Comparison of ENCODE assay signal across 8 mouse cellular contexts in genomic region chr1:126683621-126684445, GRCm38 (mm10).
DNase-seq lines count a peak whose midpoint lies in the region; ATAC-seq and TF ChIP-seq lines count a peak whose summit lies in the region.

No protein-coding gene starts in this region.

- no peak overlapping the region for H3K4me2 ChIP-seq in liver, embryonic 11.5 days
- peak overlapping the region; percentile 4; the same call in 1 of the 2 replicates for H3K4me2 ChIP-seq in forebrain, embryonic 13.5 days
- peak overlapping the region; percentile 45 for H3K4me2 ChIP-seq in heart, embryonic 15.5 days

- H3K9ac ChIP-seq in liver, embryonic 11.5 days (ENCODE audit: low read depth, low read length) = no peak overlapping the region
- no peak overlapping the region for H3K9ac ChIP-seq in forebrain, embryonic 13.5 days
- no peak overlapping the region for H3K9ac ChIP-seq in heart, embryonic 15.5 days

- no peak for ATAC-seq in liver, embryonic 11.5 days (replicated peaks; ENCODE audit: low FRiP score)
- ATAC-seq in forebrain, embryonic 13.5 days = peak; percentile 83
- peak; percentile 54; the same call in 1 of the 2 replicates for ATAC-seq in heart, embryonic 15.5 days (replicated peaks; ENCODE audit: insufficient number of reproducible peaks, insufficient read depth, low FRiP score, low read depth)
- ATAC-seq in megakaryocyte progenitor cell, adult 5-6 weeks (replicated peaks; ENCODE audit: poor library complexity) = no peak

- no peaks in the 10 kb centered on the region for H3K4me1 ChIP-seq in liver, embryonic 11.5 days (replicated peaks; ENCODE audit: control insufficient read depth, insufficient read depth, low read length)
- peaks cover 68% of the 10 kb centered on the region for H3K4me1 ChIP-seq in forebrain, embryonic 13.5 days
- H3K4me1 ChIP-seq in heart, embryonic 15.5 days (replicated peaks) = peaks cover 21% of the 10 kb centered on the region
- peaks cover 8% of the 10 kb centered on the region for H3K4me1 ChIP-seq in lung, adult 2 months (ENCODE audit: control insufficient read depth, insufficient read depth, low read length)

- no peaks in the 10 kb centered on the region for H3K9me3 ChIP-seq in liver, embryonic 11.5 days (ENCODE audit: control insufficient read depth, low read length)
- no peaks in the 10 kb centered on the region for H3K9me3 ChIP-seq in forebrain, embryonic 13.5 days (replicated peaks)
- no peaks in the 10 kb centered on the region for H3K9me3 ChIP-seq in heart, embryonic 15.5 days (replicated peaks)

- no peak overlapping the region for H3K27ac ChIP-seq in liver, embryonic 11.5 days (ENCODE audit: low read depth, low read length)
- peak overlapping the region; percentile 88 for H3K27ac ChIP-seq in forebrain, embryonic 13.5 days
- peak overlapping the region; percentile 63 for H3K27ac ChIP-seq in heart, embryonic 15.5 days

- no peaks in the 10 kb centered on the region for H3K36me3 ChIP-seq in liver, embryonic 11.5 days (ENCODE audit: control insufficient read depth, insufficient read depth, low read length)
- H3K36me3 ChIP-seq in forebrain, embryonic 13.5 days (ENCODE audit: poor library complexity, severe bottlenecking) = no peaks in the 10 kb centered on the region
- H3K36me3 ChIP-seq in heart, embryonic 15.5 days = no peaks in the 10 kb centered on the region

- no peaks in the 10 kb centered on the region for H3K27me3 ChIP-seq in liver, embryonic 11.5 days (replicated peaks; ENCODE audit: control insufficient read depth, insufficient read depth, low read length)
- H3K27me3 ChIP-seq in forebrain, embryonic 13.5 days = no peaks in the 10 kb centered on the region
- no peaks in the 10 kb centered on the region for H3K27me3 ChIP-seq in heart, embryonic 15.5 days

- WGBS in liver, embryonic 11.5 days = 64% methylated on average over 11 of the region's 11 CpGs
- WGBS in forebrain, embryonic 13.5 days = 8% methylated on average over 11 of the region's 11 CpGs
- WGBS in heart, embryonic 15.5 days = 15% methylated on average over 11 of the region's 11 CpGs
- whole genome bisulfite sequencing in lung, adult 2 months = 10% methylated on average over 11 of the region's 11 CpGs

- no peak for TF ChIP-seq CTCF in lung, adult 2 months (IDR thresholded peaks at IDR 0.05; ENCODE audit: insufficient read depth, low read length)

- DNase-seq in liver = peak; percentile 48
- no peak for DNase-seq in liver, embryonic 11.5 days (ENCODE audit: low spot score)
- DNase-seq in kidney, postnatal 14 days = peak; percentile 85
- peak; percentile 44 for DNase-seq in lung, adult 2 months
- DNase-seq in retina, postnatal 1 day = peak; percentile 92

- H3K4me3 ChIP-seq in liver, embryonic 11.5 days (ENCODE audit: low read depth, low read length) = no peak overlapping the region
- no peak overlapping the region for H3K4me3 ChIP-seq in forebrain, embryonic 13.5 days
- peak overlapping the region; percentile 21 for H3K4me3 ChIP-seq in heart, embryonic 15.5 days
- no peak overlapping the region for H3K4me3 ChIP-seq in lung, adult 2 months (replicated peaks; ENCODE audit: extremely low read depth, low read depth, low read length)

- TF ChIP-seq POLR2A in lung, adult 2 months (IDR thresholded peaks at IDR 0.05; ENCODE audit: borderline replicate concordance, extremely low read depth, low read depth, low read length) = no peak

Comparison
In these comparisons a context has a peak if more than half of its experiments do, and no peak if none do; other contexts are left out.
1. ATAC-seq: peak in forebrain, embryonic 13.5 days (single experiment) and heart, embryonic 15.5 days (single experiment); none in liver, embryonic 11.5 days (single experiment) and megakaryocyte progenitor cell, adult 5-6 weeks (single experiment).